Mouse (Mus musculus) bone marrow, adult 2 months (tissue): ENCODE measurements at regions not wholly inside any gene's neighbourhood (a gene's known extent, or its start where the extent isn't known, plus 50 kb on each side); places are given as distances from the start of the nearest gene placed in this dataset.

Source experiments
- CTCF ChIP-seq: fragments of 200-500 bp; IDR thresholded peaks from 2 replicates; pipeline ENCODE4 v1.5.1; 2011; ENCODE audit warnings: low read length, control low read depth; ENCODE audit not compliant: control insufficient read depth, insufficient read depth
- POLR2A ChIP-seq: fragments of 200-500 bp; IDR thresholded peaks from 2 replicates; pipeline ENCODE4 v1.6.1; 2011; ENCODE audit warnings: low read depth, mild to moderate bottlenecking, control low read depth, low read length, borderline replicate concordance; ENCODE audit not compliant: control insufficient read depth

DNA sequence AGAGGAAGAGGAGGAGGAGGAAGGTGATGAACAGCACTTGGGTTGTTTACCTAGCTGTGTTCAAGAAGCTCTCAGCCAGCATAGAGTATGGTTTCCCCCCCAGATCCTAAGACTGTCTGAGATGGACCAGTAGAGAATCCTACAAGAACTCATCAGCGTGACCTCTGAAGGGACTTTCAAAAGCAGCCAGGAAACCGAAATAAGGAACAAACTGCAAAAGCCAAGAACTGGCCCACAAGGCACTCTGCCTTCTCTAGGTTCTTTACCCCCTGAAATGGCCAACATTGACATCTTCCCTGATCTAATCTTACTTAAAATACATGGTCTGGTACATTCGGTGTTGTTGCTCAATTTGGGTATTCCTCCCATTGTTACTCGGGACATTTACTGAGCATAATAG is 118.1 kb upstream of the Rreb1 start:
- TF ChIP-seq POLR2A, result no peak
- TF ChIP-seq CTCF, result no peak
